Mouse (Mus musculus): ENCODE measurements around the gene Gm12216.

GRCm38 (mm10) chr11:53792986-53793385 is 66.1 kb downstream of the Gm12216 start:
- no peak for TF ChIP-seq ZC3H11A (IDR thresholded peaks at IDR 0.05; ENCODE audit: borderline replicate concordance, low read depth, low read length)
- no peak for TF ChIP-seq HCFC1 (IDR thresholded peaks at IDR 0.05; ENCODE audit: borderline replicate concordance, insufficient read depth, low read length)
- TF ChIP-seq ZNF384 (IDR thresholded peaks at IDR 0.05; ENCODE audit: low read depth, low read length), result no peak
- no peak for TF ChIP-seq CHD2 (IDR thresholded peaks at IDR 0.05; ENCODE audit: low read depth, low read length)

All from ES-E14 (cell line).